Mouse (Mus musculus): ENCODE data around the gene Mtus2. TPM values are rescaled to one million over a fixed set of nuclear protein-coding genes. Genes with fewer than 3 reads are reported as not detected.
"Not testable (repeated sequence)": the region's sequence is repeated elsewhere in the genome, so short reads cannot be mapped to it uniquely, and the experiment has no call there.

Gene Mtus2
- total RNA-seq (2015) (0.62 and 2.8 TPM in 2 replicates), total RNA-seq (2017) (0.51 and 3.7 TPM in 2 replicates)

- peak; percentile 97 for ATAC-seq (replicated peaks; ENCODE audit: poor library complexity)
Observed at GRCm38 (mm10) chr5:147956821-147957564, at the start of gene Mtus2. Gene Mtus2, plus strand, starts transcription at chr5:147957320.

- no peak for ATAC-seq (replicated peaks; ENCODE audit: poor library complexity)
Observed at GRCm38 (mm10) chr5:147907851-147908250, 49.3 kb upstream of the Mtus2 start.

- peak; percentile 35 for ATAC-seq (replicated peaks; ENCODE audit: poor library complexity)
Observed at GRCm38 (mm10) chr5:147910807-147911509, 46.2 kb upstream of the Mtus2 start.

GRCm38 (mm10) chr5:147911744-147912143, 45.4 kb upstream of the Mtus2 start:
- peak; percentile 42; the same call in 1 of the 2 replicates for ATAC-seq (replicated peaks; ENCODE audit: poor library complexity)

- no peak for ATAC-seq (replicated peaks; ENCODE audit: poor library complexity)
Observed at GRCm38 (mm10) chr5:147913241-147913842, 43.8 kb upstream of the Mtus2 start.

- peak; percentile 29; the same call in 1 of the 2 replicates for ATAC-seq (replicated peaks; ENCODE audit: poor library complexity)
Observed at GRCm38 (mm10) chr5:147915038-147915566, 42.0 kb upstream of the Mtus2 start.

GRCm38 (mm10) chr5:147916171-147916570, 40.9 kb upstream of the Mtus2 start:
- ATAC-seq (replicated peaks; ENCODE audit: poor library complexity) = no peak

GRCm38 (mm10) chr5:147918044-147918846, 38.9 kb upstream of the Mtus2 start:
- peak; percentile 85 for ATAC-seq (replicated peaks; ENCODE audit: poor library complexity)

GRCm38 (mm10) chr5:147924621-147925020, 32.5 kb upstream of the Mtus2 start:
- ATAC-seq (replicated peaks; ENCODE audit: poor library complexity) = no peak

GRCm38 (mm10) chr5:147925935-147926604, 31.1 kb upstream of the Mtus2 start:
- ATAC-seq (replicated peaks; ENCODE audit: poor library complexity) = peak; percentile 74

- peak; percentile 57; the same call in 1 of the 2 replicates for ATAC-seq (replicated peaks; ENCODE audit: poor library complexity)
Observed at GRCm38 (mm10) chr5:147928668-147929497, 28.2 kb upstream of the Mtus2 start.

- no peak for ATAC-seq (replicated peaks; ENCODE audit: poor library complexity)
Observed at GRCm38 (mm10) chr5:147935096-147935495, 22.0 kb upstream of the Mtus2 start.

- ATAC-seq (replicated peaks; ENCODE audit: poor library complexity) = peak; percentile 92
Observed at GRCm38 (mm10) chr5:147939226-147939625, 17.9 kb upstream of the Mtus2 start.

GRCm38 (mm10) chr5:147945000-147945666, 12.0 kb upstream of the Mtus2 start:
- peak; percentile 89 for ATAC-seq (replicated peaks; ENCODE audit: poor library complexity)

- no peak for ATAC-seq (replicated peaks; ENCODE audit: poor library complexity)
Observed at GRCm38 (mm10) chr5:147949881-147950280, 7.2 kb upstream of the Mtus2 start.

GRCm38 (mm10) chr5:147951751-147952150, 5.4 kb upstream of the Mtus2 start:
- ATAC-seq (replicated peaks; ENCODE audit: poor library complexity) = no peak

- not testable (repeated sequence) for ATAC-seq (replicated peaks; ENCODE audit: poor library complexity)
Observed at GRCm38 (mm10) chr5:147953181-147953580, 3.9 kb upstream of the Mtus2 start.

GRCm38 (mm10) chr5:147955671-147956070, 1.4 kb upstream of the Mtus2 start:
- ATAC-seq (replicated peaks; ENCODE audit: poor library complexity) = no peak

GRCm38 (mm10) chr5:147956421-147956820, 699 bp upstream of the Mtus2 start:
- ATAC-seq (replicated peaks; ENCODE audit: poor library complexity) = no peak

All from megakaryocyte progenitor cell, adult 5-6 weeks (primary cell).